Mouse (Mus musculus): ENCODE results near the gene Mgat4b.

DNA sequence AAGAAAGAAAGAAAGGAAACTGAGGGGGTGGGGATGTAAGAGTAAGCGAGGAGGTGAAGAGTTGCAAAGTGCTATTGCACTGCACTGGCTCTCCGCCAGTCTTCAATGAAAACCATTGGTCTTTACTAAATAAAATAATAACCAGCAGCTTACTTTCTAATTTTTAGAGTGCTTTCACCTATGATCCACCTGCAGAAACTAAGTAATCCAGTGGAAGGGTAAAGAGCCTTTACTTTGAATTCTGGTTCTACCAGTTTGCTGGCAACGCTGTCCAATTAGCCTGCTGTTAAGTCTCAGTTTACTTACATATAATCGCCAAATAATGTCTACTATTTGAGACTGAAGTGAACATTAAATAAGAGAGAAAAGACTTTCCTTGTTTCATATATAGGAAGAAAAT is 68.3 kb downstream of the Mgat4b start:
- TF ChIP-seq POLR2A (IDR thresholded peaks at IDR 0.05; ENCODE audit: insufficient read depth, low read depth, low read length) (no peak), CTCF (IDR thresholded peaks at IDR 0.05; ENCODE audit: insufficient read depth, low read depth, low read length) (no peak)

Measured in olfactory bulb, adult 2 months (tissue).